Mouse (Mus musculus) thymus, postnatal 25 days (tissue): Measurements from ENCODE around the gene Tomm40.
A peak's percentile ranks its signal among the peaks of the same experiment; 100 is the strongest.

Source experiments
- DNase-seq: peaks from one replicate; pipeline ENCODE4 v3.0.0; 2022

Gene Tomm40

GRCm38 (mm10) chr7:19685374-19685773, 29.9 kb downstream of the Tomm40 start:
- no peak for DNase-seq

GRCm38 (mm10) chr7:19683771-19684201, 31.5 kb downstream of the Tomm40 start:
- no peak for DNase-seq

- DNase-seq = no peak
Observed at GRCm38 (mm10) chr7:19682979-19683378, 32.3 kb downstream of the Tomm40 start.

- no peak for DNase-seq
Observed at GRCm38 (mm10) chr7:19681202-19681694, 34.0 kb downstream of the Tomm40 start, which contains the start of the genes Gm44805 and Apoc4. Gene Gm44805, minus strand, starts transcription at chr7:19681423. Gene Apoc4, minus strand, starts transcription at chr7:19681479.

GRCm38 (mm10) chr7:19680702-19681101, 34.5 kb downstream of the Tomm40 start:
- no peak for DNase-seq

- no peak for DNase-seq
Observed at GRCm38 (mm10) chr7:19678901-19679300, 36.3 kb downstream of the Tomm40 start.

- no peak for DNase-seq
Observed at GRCm38 (mm10) chr7:19677872-19678271, 37.4 kb downstream of the Tomm40 start, which contains the start of gene Apoc2. Gene Apoc2, minus strand, starts transcription at chr7:19677941.

- no peak for DNase-seq
Observed at GRCm38 (mm10) chr7:19676662-19677061, 38.6 kb downstream of the Tomm40 start.

- DNase-seq = no peak
Observed at GRCm38 (mm10) chr7:19675824-19676223, 39.4 kb downstream of the Tomm40 start.

- no peak for DNase-seq
Observed at GRCm38 (mm10) chr7:19673083-19673699, 42.0 kb downstream of the Tomm40 start.

GRCm38 (mm10) chr7:19671511-19671910, 43.7 kb downstream of the Tomm40 start:
- no peak for DNase-seq

- peak; percentile 90 for DNase-seq
Observed at GRCm38 (mm10) chr7:19668947-19669721, 46.1 kb downstream of the Tomm40 start.

GRCm38 (mm10) chr7:19667434-19667833, 47.8 kb downstream of the Tomm40 start:
- no peak for DNase-seq

GRCm38 (mm10) chr7:19666750-19667149, 48.5 kb downstream of the Tomm40 start:
- DNase-seq = no peak

- DNase-seq = peak; percentile 97
Observed at GRCm38 (mm10) chr7:19664955-19665841, 50.0 kb downstream of the Tomm40 start, which contains the start of gene Clptm1. Gene Clptm1, minus strand, starts transcription at chr7:19665033.

GRCm38 (mm10) chr7:19664455-19664954, 50.7 kb downstream of the Tomm40 start:
- DNase-seq = no peak

GRCm38 (mm10) chr7:19663940-19664339, 51.3 kb downstream of the Tomm40 start:
- DNase-seq = peak; percentile 6

GRCm38 (mm10) chr7:19652614-19653013, 62.6 kb downstream of the Tomm40 start:
- DNase-seq = no peak
